Mouse (Mus musculus) intestine, embryonic 16.5 days (tissue): Measurements from ENCODE around the gene Lrrc8c. TPM values are rescaled to one million over a fixed set of nuclear protein-coding genes. Genes with fewer than 3 reads are reported as not detected.

Source experiments
- polyA plus RNA-seq: library from polyadenylated mRNA; unstranded; fragments of >200 nt; fragmentation: Nextera tagmentation; extraction: Ambion mirVana; gene quantifications from 2 replicates; pipeline ENCODE4 v1.2.1, GENCODE M21; 2015

Lrrc8c gene
- polyA plus RNA-seq, 1 experiment from 2014 or later = 12.0 TPM

Other genes starting within 250 kb of the Lrrc8c start
- 0.09 TPM in 1 of 2 replicates, not detected in the other for gene Gm43302, start 225.7 kb upstream of the Lrrc8c start, polyA plus RNA-seq
- 1.1 and 1.4 TPM in 2 replicates for gene Gbp6, start 225.7 kb upstream of the Lrrc8c start, polyA plus RNA-seq
- gene Lrrc8b, start 103.6 kb upstream of the Lrrc8c start, polyA plus RNA-seq = 3.1 and 3.7 TPM in 2 replicates
- gene Lrrc8d, start 180.6 kb downstream of the Lrrc8c start, polyA plus RNA-seq = 8.9 and 10.9 TPM in 2 replicates